Mouse (Mus musculus) lung, postnatal 0 days (tissue): ENCODE results near the gene Gm20604. TPM values are rescaled to one million over a fixed set of nuclear protein-coding genes. Genes with fewer than 3 reads are reported as not detected.

Experiments used
- ATAC-seq: fragments of 200-750 bp; cut with Nextera tagmentation; 2 replicates; pipeline ENCODE4 v1.8.0; 2017; ENCODE audit warnings: moderate library complexity
- DNase-seq: peaks from one replicate; pipeline ENCODE4 v3.0.0-alpha.2; 2016; ENCODE audit warnings: low spot score
- H3K27ac ChIP-seq: fragments of 300-500 bp; sonication (generic); 2 replicates; pipeline ENCODE4 v1.5.1; 2014; ENCODE audit warnings: antibody characterized with exemption, mild to moderate bottlenecking, low read length, mixed read lengths
- H3K27me3 ChIP-seq: fragments of 300-500 bp; sonication (generic); replicated peaks from 2 replicates; pipeline ENCODE4 v1.6.1; 2014; ENCODE audit warnings: low read length, mixed read lengths; ENCODE audit not compliant: insufficient read depth
- H3K36me3 ChIP-seq: fragments of 300-500 bp; sonication (generic); 2 replicates; pipeline ENCODE4 v1.6.1; 2014; ENCODE audit warnings: low read length, mixed read lengths; ENCODE audit not compliant: insufficient read depth
- H3K4me1 ChIP-seq: fragments of 300-500 bp; sonication (generic); 2 replicates; pipeline ENCODE4 v1.6.1; 2014; ENCODE audit warnings: antibody characterized with exemption, low read depth, low read length, mixed read lengths; ENCODE audit not compliant: insufficient read depth
- H3K4me2 ChIP-seq: fragments of 300-500 bp; sonication (generic); replicated peaks from 2 replicates; pipeline ENCODE4 v1.6.1; 2014; ENCODE audit warnings: low read depth, mild to moderate bottlenecking, low read length, moderate library complexity, mixed read lengths
- H3K4me3 ChIP-seq: fragments of 300-500 bp; sonication (generic); 2 replicates; pipeline ENCODE4 v1.5.1; 2014; ENCODE audit warnings: low read depth, low read length
- H3K9ac ChIP-seq: fragments of 300-500 bp; sonication (generic); replicated peaks from 2 replicates; pipeline ENCODE4 v1.6.1; 2014; ENCODE audit warnings: low read depth, mild to moderate bottlenecking
- H3K9me3 ChIP-seq: fragments of 300-500 bp; sonication (generic); 2 replicates; pipeline ENCODE4 v1.6.1; 2016; ENCODE audit warnings: low read length, mixed read lengths
- CTCF ChIP-seq: IDR thresholded peaks from 2 replicates; pipeline ENCODE4 v1.5.1; 2016; ENCODE audit warnings: antibody characterized with exemption, mild to moderate bottlenecking
- EP300 ChIP-seq: IDR thresholded peaks from 2 replicates; pipeline ENCODE4 v1.6.1; 2016; ENCODE audit warnings: antibody characterized with exemption, mild to moderate bottlenecking, control low read depth
- WGBS: fragments of 180-500 bp; shearing (Covaris S2); extraction: QIAGEN DNeasy Blood & Tissue Kit; methylation state at CpG from one replicate; pipeline ENCODE4 v1.1.7; 2014; 5-methylcytosine and 5-hydroxymethylcytosine counted together
- polyA plus RNA-seq: library from polyadenylated mRNA; unstranded; fragments of >200 nt; fragmentation: Nextera tagmentation; extraction: Ambion mirVana; gene quantifications from 2 replicates; pipeline ENCODE4 v1.2.1, GENCODE M21; 2015

Gm20604 gene
- polyA plus RNA-seq, 1 experiment from 2014 or later: 11.8 TPM

DNA sequence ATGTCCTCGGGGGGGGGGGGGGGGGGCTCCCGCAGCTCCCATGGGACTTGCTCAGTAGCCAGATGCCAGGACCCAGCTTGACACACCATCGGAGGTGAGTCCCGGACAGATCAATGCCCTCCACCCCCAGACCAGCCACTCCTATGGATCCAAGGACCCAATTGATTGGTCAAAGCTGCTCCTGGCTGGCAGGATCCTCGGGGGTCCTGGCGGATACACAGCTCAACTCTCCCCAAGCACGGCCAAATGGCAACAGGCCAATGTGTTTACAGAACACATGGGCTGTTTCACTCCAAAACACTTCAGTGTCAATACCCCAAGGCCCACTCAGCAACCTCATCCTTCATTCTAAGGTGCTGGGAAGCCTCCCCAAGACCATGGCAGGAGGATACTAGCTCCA lies 66.7 kb downstream of the Gm20604 start:
- no peaks in the 10 kb centered on the region for H3K9me3 ChIP-seq
- no peak overlapping the region for H3K9ac ChIP-seq
- DNase-seq (no peak), ATAC-seq (no peak)
- 75% methylated on average over 6 of the region's 7 CpGs for WGBS
- H3K4me3 ChIP-seq: no peak overlapping the region
- no peaks in the 10 kb centered on the region for H3K36me3 ChIP-seq
- no peak overlapping the region for H3K4me2 ChIP-seq
- no peak overlapping the region for H3K27ac ChIP-seq
- no peaks in the 10 kb centered on the region for H3K4me1 ChIP-seq
- no peaks in the 10 kb centered on the region for H3K27me3 ChIP-seq
- TF ChIP-seq EP300 (no peak), CTCF (no peak)

Other genes starting within 250 kb of the Gm20604 start
- gene Chga, start 203.7 kb downstream of the Gm20604 start, polyA plus RNA-seq: 0.49 and 0.54 TPM in 2 replicates
- 9.7 and 10.9 TPM in 2 replicates for gene Itpk1, start 53.7 kb downstream of the Gm20604 start, polyA plus RNA-seq
- gene Moap1, start 15.0 kb downstream of the Gm20604 start, polyA plus RNA-seq: 9.7 and 10.1 TPM in 2 replicates
- gene Tmem251, start 14.9 kb downstream of the Gm20604 start, polyA plus RNA-seq: 9.9 and 12.5 TPM in 2 replicates
- gene Gm28051, start 907 bp downstream of the Gm20604 start, polyA plus RNA-seq: not detected in 2 replicates
- gene Gon7, start 869 bp downstream of the Gm20604 start, polyA plus RNA-seq: 15.1 and 17.6 TPM in 2 replicates
- 20.7 and 23.1 TPM in 2 replicates for gene Ubr7, start 705 bp downstream of the Gm20604 start, polyA plus RNA-seq
- gene Btbd7, start 119.8 kb upstream of the Gm20604 start, polyA plus RNA-seq: 14.7 and 17.1 TPM in 2 replicates
- gene Cox8c, start 140.6 kb upstream of the Gm20604 start, polyA plus RNA-seq: not detected in 2 replicates
- gene Unc79, start 190.2 kb upstream of the Gm20604 start, polyA plus RNA-seq: 0.24 and 0.57 TPM in 2 replicates